Mouse (Mus musculus): ENCODE results near the gene Ubap2. TPM values are rescaled to one million over a fixed set of nuclear protein-coding genes. Genes with fewer than 3 reads are reported as not detected.

Ubap2 gene
- polyA plus RNA-seq, 1 experiment from 2014 or later, result 87.0 TPM

DNA sequence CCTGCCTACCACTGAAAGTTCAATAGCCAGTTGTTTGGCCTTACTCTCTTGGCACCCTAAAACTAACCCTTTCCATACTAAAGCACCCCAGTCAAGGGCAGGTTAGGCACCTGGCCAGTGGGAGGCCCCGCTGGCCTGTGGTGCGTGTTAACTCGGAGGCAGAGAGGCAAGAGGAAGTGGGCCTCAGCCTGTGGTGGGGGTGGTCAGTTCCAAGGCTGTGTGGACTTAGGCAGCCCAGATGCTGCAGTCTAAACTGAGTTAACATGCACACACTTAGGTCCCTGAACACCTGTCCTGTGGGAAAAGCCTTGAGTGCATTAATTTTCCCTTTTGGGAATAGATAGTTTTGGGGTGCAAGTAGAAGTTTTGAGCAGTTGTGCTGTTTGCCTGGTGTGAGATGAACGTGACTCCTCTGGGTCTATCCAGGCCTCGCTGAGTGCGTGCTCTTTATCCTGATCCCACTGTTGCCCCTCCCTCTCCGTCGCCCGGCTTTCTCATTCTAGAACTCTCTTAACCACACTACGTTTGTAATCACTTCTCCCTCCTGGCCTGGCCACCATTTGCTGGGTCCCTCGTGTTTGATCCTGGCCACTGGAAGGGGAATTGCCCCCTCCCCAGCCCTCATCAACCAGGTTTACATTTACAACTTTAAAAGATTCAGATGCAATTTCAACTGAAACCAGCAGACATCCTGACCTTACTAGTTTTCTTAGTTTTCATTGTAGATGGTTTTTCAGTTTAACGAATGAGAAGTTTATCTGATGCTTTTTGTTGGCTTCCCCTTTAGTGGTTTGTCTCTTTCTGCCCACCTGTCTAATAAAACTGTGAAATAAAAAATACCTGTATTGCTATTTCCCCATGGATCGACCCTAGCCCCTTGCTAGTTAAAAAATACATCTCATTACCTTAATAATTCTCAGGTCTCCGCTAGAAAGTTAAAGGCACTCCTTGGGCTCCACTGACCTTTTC, 82.1 kb downstream of the Ubap2 start:
- Histone ChIP-seq H3K27ac (no peak overlapping the region), H3K4me1 (no peaks in the 10 kb centered on the region), H3K4me3 (no peak overlapping the region), H3K9me3 (no peaks in the 10 kb centered on the region), H3K36me3 (peaks cover 92% of the 10 kb centered on the region), H3K27me3 (ENCODE audit: insufficient read depth, poor library complexity, severe bottlenecking) (no peaks in the 10 kb centered on the region)
- WGBS, result 67% methylated on average over 14 of the region's 14 CpGs
- no peak for DNase-seq (ENCODE audit: low spot score)

DNA sequence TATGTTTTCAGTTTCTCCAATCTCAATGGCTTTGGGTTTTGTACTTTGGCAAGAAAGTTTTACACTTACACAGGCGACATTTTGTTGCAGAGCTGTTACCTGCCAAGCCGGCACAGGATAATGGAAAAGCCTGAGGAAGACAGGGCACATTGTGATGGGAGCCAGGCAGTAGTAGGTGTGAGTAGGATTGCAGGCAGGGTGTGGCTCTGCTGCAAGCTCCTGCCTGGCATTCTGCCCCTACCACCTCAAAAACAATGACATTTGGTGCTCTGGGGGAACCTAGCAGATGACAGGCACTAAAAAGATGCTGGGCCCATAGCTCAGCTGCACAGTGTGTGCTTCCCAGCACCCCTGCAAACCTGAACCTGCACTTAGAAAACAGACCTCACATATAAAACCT, 85.1 kb downstream of the Ubap2 start:
- Histone ChIP-seq H3K27ac (no peak overlapping the region), H3K9me3 (no peaks in the 10 kb centered on the region), H3K4me3 (no peak overlapping the region), H3K27me3 (ENCODE audit: insufficient read depth, poor library complexity, severe bottlenecking) (no peaks in the 10 kb centered on the region), H3K4me1 (no peaks in the 10 kb centered on the region), H3K36me3 (peaks cover 82% of the 10 kb centered on the region)
- WGBS, result 83% methylated on average over 2 of the region's 2 CpGs
- DNase-seq (ENCODE audit: low spot score), result no peak

DNA sequence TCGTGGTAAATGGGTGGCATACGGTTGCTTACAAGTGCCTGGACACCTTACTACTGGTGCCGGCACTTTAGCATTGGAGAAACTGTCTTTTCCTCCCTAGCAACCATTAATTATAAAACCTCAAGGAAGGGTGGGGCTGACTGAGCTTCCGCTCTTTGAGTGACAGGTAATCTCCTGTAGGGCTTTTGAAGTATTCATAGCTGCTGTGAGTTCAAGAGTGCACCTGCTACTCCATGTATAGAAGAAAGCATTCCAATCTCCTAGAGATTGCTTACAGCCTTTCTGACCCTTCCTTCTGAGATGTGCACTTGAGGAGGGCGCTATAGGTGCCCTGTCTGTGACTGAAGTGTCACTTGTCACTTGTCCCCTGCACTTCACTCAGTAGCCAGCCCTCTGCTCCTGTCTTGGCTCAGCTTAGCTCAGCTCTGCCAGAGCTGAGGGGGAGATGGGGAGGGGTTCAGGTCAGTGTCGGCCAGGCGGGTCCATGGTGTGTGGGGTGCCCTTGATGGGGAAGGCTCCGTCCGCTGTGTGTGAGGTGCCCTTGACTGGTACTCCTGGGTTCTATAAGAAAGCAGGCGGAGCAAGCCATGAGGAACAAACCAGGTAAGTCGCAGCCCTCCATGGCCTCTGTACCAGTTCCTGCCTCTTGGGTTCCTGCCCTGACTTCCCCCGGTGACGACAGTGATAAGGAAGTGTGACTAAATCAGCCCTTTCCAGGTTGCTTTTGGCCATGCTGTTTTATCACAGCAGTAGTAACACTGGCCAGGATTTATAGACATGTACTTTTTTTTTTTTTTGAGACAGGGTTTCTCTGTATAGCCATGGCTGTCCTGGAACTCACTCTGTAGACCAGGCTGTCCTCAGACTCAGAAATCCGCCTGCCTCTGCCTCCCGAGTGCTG, 94.9 kb downstream of the Ubap2 start:
- WGBS, result 80% methylated on average over 15 of the region's 15 CpGs
- Histone ChIP-seq H3K36me3 (peaks cover 72% of the 10 kb centered on the region), H3K4me3 (no peak overlapping the region), H3K27ac (no peak overlapping the region), H3K27me3 (ENCODE audit: insufficient read depth, poor library complexity, severe bottlenecking) (no peaks in the 10 kb centered on the region), H3K4me1 (peaks cover 6% of the 10 kb centered on the region; the same call in 1 of the 2 replicates), H3K9me3 (no peaks in the 10 kb centered on the region)
- DNase-seq (ENCODE audit: low spot score), result no peak

DNA sequence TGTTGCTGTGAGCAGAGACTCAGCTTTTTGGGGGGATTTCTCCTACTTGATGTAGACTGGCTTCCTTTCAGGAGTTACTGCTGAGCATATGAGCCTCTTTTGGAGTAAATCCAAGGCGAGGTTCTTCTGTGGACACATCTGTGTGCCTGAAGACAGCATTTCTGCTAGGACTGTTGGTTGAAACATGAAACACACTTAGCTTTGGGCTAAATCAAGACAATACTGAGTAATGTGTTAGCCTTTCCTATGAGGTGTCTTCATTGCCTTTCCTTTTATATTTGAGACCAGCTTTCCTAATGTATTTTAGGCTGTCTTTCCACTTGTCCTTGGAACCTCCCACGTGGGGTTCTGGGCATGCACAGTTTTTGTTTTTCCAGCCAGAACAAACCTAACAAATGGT, 100.3 kb downstream of the Ubap2 start:
- Histone ChIP-seq H3K27me3 (ENCODE audit: insufficient read depth, poor library complexity, severe bottlenecking) (no peaks in the 10 kb centered on the region), H3K9me3 (no peaks in the 10 kb centered on the region), H3K27ac (no peak overlapping the region), H3K4me3 (no peak overlapping the region), H3K36me3 (peaks cover 45% of the 10 kb centered on the region), H3K4me1 (peaks cover under 1% of the 10 kb centered on the region; the same call in 1 of the 2 replicates)
- DNase-seq (ENCODE audit: low spot score), result no peak
- WGBS, result 74% methylated on average over 2 of the region's 2 CpGs

DNA sequence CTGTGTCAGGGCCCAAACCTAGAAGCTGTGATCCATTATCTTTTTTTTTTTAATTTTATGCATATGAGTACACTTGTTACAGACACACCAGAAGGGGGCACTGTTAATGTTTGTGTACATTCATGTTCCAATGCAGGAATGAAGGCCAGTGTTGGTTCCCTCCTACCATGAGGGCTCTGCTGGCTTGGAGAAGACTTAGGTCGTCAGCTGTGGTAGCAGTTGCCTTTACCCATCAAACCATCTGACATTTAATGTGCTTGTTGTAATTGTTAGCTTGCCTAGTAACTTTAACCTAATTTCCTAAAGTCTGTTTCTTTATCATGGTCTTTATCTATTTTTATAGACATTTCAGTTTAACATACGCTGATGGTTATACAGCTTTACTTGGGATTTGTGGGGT, 104.0 kb downstream of the Ubap2 start:
- H3K27me3 ChIP-seq (ENCODE audit: insufficient read depth, poor library complexity, severe bottlenecking), result no peaks in the 10 kb centered on the region
- no peak for DNase-seq (ENCODE audit: low spot score)
- H3K27ac ChIP-seq, result no peak overlapping the region
- H3K4me3 ChIP-seq, result no peak overlapping the region
- WGBS, result 90% methylated on average over 2 of the region's 2 CpGs
- no peaks in the 10 kb centered on the region for H3K4me1 ChIP-seq
- peaks cover 35% of the 10 kb centered on the region for H3K36me3 ChIP-seq
- H3K9me3 ChIP-seq, result no peaks in the 10 kb centered on the region

DNA sequence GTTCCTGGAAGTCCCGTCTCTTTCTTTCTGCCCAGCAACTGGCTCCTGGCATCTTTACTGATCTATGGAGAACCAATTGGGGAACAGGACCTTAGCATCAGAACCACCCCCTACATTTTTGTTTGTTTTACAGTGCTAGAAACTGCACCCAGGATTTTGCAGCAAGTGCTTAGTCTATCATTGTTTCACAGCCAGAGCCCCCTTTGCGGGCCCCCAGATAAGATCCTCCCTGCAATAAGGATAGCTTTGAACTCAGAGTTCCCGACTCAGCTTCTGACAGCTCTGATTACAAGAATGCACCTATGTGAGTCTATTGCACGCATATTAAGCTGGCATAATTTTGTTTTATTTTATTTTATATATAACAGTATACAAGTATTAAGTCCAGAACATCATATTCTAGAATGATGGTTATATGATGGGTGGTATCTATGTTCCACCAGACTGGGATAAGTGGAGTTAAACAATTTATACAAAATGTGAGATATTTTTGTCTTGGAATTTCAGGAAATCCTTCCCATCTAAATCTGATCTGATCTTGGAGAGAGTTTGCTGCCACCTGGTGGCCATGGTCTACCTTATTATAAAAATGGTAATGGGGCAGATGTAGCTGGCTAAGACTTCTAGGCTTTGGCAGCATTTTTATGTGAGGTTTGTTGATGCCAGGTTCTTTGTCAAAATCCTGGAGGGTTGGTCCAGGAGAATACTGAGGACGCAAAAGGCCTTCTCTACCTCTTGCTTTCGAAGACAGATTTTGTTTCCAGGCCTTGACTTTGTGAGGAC, 109.1 kb downstream of the Ubap2 start:
- Histone ChIP-seq H3K36me3 (peaks cover 18% of the 10 kb centered on the region), H3K9me3 (no peaks in the 10 kb centered on the region), H3K27ac (no peak overlapping the region), H3K4me1 (peaks cover 10% of the 10 kb centered on the region), H3K27me3 (ENCODE audit: insufficient read depth, poor library complexity, severe bottlenecking) (no peaks in the 10 kb centered on the region), H3K4me3 (no peak overlapping the region)
- DNase-seq (ENCODE audit: low spot score), result peak; percentile 79
- 60% methylated on average over 6 of the region's 6 CpGs for WGBS

DNA sequence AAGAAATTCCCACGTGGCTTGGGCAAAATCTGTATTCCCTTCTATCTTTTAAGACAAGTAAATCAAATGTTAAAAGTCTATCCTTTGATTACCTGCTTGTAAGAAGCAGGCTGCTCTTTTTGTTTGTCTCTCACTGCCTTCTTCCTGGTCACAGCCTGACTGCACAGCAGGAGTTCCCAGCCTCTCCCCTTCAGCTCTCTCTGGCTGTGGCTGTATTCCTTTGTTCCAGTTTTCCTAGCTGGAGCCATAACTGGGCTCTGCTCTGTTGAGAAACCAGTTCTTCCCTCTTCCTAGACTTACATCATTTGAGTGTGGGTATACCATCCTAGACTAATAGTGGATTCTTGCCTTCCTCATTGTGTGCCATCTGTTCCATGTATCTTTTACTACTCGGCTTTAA, 110.0 kb downstream of the Ubap2 start:
- Histone ChIP-seq H3K36me3 (peaks cover 17% of the 10 kb centered on the region), H3K4me3 (no peak overlapping the region), H3K9me3 (no peaks in the 10 kb centered on the region), H3K27ac (no peak overlapping the region), H3K4me1 (peaks cover 10% of the 10 kb centered on the region), H3K27me3 (ENCODE audit: insufficient read depth, poor library complexity, severe bottlenecking) (no peaks in the 10 kb centered on the region)
- WGBS, result 29% methylated on average over 2 of the region's 2 CpGs
- no peak for DNase-seq (ENCODE audit: low spot score)

DNA sequence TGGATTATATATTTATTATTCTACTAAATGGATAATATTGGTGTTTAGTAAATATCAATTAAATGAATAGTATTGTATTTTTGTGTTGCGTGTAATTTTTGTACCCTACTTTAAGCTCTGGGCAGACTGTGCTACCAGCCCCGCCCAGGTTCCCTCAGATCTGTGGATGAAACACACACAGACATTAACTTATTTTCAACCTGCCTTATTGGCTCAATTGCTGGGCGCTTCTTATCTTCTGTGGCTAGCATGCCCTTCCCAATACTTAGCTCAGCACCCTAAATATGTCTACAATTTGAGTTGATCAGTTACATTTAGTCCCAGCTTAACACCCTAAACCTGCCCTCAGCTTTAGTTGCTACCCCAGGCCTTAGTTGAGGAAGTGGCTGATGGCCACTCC, 113.7 kb downstream of the Ubap2 start:
- Histone ChIP-seq H3K4me1 (peaks cover 17% of the 10 kb centered on the region), H3K36me3 (no peaks in the 10 kb centered on the region), H3K27ac (no peak overlapping the region), H3K9me3 (no peaks in the 10 kb centered on the region), H3K27me3 (ENCODE audit: insufficient read depth, poor library complexity, severe bottlenecking) (no peaks in the 10 kb centered on the region), H3K4me3 (no peak overlapping the region)
- WGBS, result 90% methylated on average over 3 of the region's 3 CpGs
- no peak for DNase-seq (ENCODE audit: low spot score)

DNA sequence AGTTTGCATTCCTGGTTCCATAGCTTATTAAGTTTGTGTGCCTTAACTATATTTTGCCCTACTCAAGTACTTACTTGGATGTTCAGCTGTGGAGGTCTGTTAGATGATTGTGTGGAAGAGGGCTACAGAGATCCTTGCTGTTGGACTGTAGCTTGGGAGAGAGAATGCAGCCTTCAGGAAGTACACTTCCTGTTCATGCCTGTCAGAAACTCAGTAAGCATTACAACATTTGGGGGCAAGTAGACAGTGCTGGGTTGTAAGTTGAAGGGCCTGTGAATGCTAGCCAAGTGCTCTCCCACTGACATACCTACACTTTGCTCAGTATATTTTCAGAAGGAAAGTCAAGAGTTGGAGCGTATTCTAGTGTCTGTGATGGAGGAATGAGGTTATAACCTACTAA, 116.7 kb downstream of the Ubap2 start:
- Histone ChIP-seq H3K4me1 (peaks cover 8% of the 10 kb centered on the region; the same call in 1 of the 2 replicates), H3K27me3 (ENCODE audit: insufficient read depth, poor library complexity, severe bottlenecking) (no peaks in the 10 kb centered on the region), H3K27ac (no peak overlapping the region), H3K4me3 (no peak overlapping the region), H3K36me3 (no peaks in the 10 kb centered on the region), H3K9me3 (no peaks in the 10 kb centered on the region)
- no peak for DNase-seq (ENCODE audit: low spot score)
- 93% methylated on average over 1 of the region's 1 CpGs for WGBS

DNA sequence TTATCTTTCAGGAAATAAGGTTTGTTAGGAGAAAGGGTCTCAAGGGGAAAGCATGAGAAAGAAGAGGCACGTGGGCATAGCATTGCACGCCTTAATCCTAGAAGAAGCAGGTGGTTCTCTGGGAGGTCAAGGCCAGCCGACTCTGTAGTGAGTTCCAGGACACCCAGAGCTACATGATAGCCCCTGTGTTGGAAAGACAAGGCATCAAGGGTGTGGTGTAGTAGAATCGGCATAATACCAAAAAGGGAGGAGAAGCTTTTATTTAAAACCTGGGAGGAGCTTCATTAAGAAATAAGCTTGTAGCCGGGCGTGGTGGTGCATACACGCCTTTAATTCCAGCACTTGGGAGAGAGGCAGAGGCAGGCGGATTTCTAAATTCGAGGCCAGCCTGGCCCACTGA, 118.0 kb downstream of the Ubap2 start:
- H3K36me3 ChIP-seq, result no peaks in the 10 kb centered on the region
- H3K4me3 ChIP-seq, result no peak overlapping the region
- no peak overlapping the region for H3K27ac ChIP-seq
- no peaks in the 10 kb centered on the region for H3K27me3 ChIP-seq (ENCODE audit: insufficient read depth, poor library complexity, severe bottlenecking)
- peaks cover 8% of the 10 kb centered on the region; the same call in 1 of the 2 replicates for H3K4me1 ChIP-seq
- DNase-seq (ENCODE audit: low spot score), result no peak
- WGBS, result 84% methylated on average over 9 of the region's 9 CpGs
- no peaks in the 10 kb centered on the region for H3K9me3 ChIP-seq

DNA sequence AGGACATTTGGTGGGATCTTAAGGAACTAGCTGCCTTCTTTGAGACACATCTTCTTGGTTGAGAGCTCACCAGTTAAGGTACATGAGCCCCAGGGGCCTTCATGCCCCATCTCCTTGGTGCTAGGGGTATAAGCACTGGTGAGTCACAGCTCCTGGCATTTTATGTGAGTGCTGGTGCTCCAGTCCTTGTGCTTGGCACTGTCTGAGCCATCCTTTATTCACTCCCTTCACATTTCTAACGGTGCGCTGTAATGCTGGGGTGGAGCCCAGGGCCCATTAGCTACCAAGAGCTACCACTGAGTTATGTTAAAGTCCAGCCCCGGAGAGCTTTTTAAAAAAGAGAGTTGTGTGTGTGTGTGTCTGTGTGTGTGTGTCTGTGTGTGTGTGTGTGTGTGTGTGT, 121.8 kb downstream of the Ubap2 start:
- Histone ChIP-seq H3K27me3 (ENCODE audit: insufficient read depth, poor library complexity, severe bottlenecking) (no peaks in the 10 kb centered on the region), H3K36me3 (peaks cover 18% of the 10 kb centered on the region), H3K27ac (no peak overlapping the region), H3K4me1 (peaks cover 8% of the 10 kb centered on the region; the same call in 1 of the 2 replicates), H3K9me3 (no peaks in the 10 kb centered on the region), H3K4me3 (no peak overlapping the region)
- 93% methylated on average over 3 of the region's 3 CpGs for WGBS
- DNase-seq (ENCODE audit: low spot score), result no peak

DNA sequence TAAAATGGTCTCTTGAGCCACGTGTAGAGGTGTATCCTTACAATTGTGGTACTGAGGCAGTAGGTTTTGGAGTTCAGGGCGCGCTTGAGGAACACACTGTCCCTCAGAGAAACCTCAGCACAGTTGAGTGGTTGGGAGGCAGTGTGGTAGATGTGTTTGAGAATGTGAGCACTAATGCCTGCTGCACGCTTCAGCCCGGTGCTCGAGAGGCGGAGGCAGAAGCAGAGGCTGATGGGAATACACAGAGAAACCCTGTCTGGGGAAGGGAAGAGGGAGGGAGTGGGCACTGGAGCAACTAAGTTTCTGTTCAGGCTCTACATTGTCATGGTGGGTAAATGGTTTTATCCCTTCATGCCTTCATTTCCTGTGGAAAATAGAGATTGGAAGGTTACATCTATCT, 123.8 kb downstream of the Ubap2 start:
- peaks cover 18% of the 10 kb centered on the region for H3K36me3 ChIP-seq
- WGBS, result 92% methylated on average over 7 of the region's 7 CpGs

More for the DNA sequence above, 123.8 kb downstream of the Ubap2 start:
- no peak overlapping the region for H3K4me3 ChIP-seq
- H3K27ac ChIP-seq, result no peak overlapping the region
- H3K4me1 ChIP-seq, result no peaks in the 10 kb centered on the region
- no peaks in the 10 kb centered on the region for H3K27me3 ChIP-seq (ENCODE audit: insufficient read depth, poor library complexity, severe bottlenecking)
- DNase-seq (ENCODE audit: low spot score), result no peak
- no peaks in the 10 kb centered on the region for H3K9me3 ChIP-seq
